Mouse (Mus musculus): Measurements from ENCODE around the gene Cct7. TPM values are rescaled to one million over a fixed set of nuclear protein-coding genes. Genes with fewer than 3 reads are reported as not detected.

Cct7 gene
- polyA plus RNA-seq, 1 experiment from 2014 or later, result 672 TPM

DNA sequence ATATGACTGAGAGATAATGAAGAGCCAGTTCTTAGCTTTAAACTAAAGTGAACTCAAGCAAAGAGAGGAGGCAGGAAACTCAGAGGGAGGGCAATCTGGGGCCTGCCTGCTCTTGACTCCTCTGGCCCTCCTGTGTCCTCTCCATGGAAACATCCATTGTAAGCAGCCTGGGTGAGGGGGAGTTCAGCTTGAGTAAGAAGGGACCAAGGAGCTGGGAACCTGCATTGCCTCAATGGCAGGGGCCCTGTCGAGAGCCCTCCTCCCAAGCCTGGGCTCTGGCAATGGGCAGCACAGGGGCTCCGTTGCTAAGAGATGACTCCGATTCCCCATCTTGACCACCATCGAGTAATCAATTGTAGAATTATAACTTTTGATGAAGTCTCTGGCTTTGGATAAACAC is 37.2 kb downstream of the Cct7 start:
- Histone ChIP-seq H3K27me3 (ENCODE audit: control insufficient read depth, insufficient read depth, low read length) (peaks cover 30% of the 10 kb centered on the region), H3K9ac (ENCODE audit: low read length) (no peak overlapping the region), H3K9me3 (ENCODE audit: control insufficient read depth, low read length) (no peaks in the 10 kb centered on the region), H3K36me3 (ENCODE audit: control insufficient read depth, insufficient read depth, low read length) (no peaks in the 10 kb centered on the region), H3K4me1 (ENCODE audit: control insufficient read depth, insufficient read depth, low read length) (peaks cover 15% of the 10 kb centered on the region; the same call in 1 of the 2 replicates), H3K4me2 (no peak overlapping the region), H3K27ac (ENCODE audit: low read depth, low read length) (no peak overlapping the region; the same call in 1 of the 2 replicates), H3K4me3 (ENCODE audit: low read depth, low read length) (no peak overlapping the region)
- DNase-seq (ENCODE audit: low spot score, missing footprints), result no peak
- 30% methylated on average over 4 of the region's 4 CpGs for WGBS
- ATAC-seq (ENCODE audit: low FRiP score), result peak; percentile 52

DNA sequence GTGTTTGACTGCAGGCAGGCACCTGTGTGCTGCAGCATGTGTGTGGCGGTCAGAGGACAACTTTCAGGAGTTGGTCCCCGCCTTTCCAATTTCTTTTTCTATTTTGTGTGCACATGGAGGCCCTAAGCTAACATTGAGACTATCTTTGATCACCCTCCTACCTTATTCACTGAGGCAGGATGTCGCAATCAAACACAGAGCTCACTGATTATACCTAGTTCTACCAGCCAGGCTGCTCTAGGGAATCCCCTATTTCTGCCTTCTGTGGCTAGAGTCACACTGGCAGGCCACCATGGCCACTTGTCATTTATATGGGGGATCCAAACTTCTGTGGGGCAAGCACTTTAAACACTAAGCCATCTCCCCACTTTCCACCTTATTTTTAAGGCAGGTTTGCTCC is 38.4 kb downstream of the Cct7 start:
- no peak overlapping the region for H3K4me2 ChIP-seq
- H3K27me3 ChIP-seq (ENCODE audit: control insufficient read depth, insufficient read depth, low read length), result peaks cover 18% of the 10 kb centered on the region
- peaks cover 8% of the 10 kb centered on the region; the same call in 1 of the 2 replicates for H3K4me1 ChIP-seq (ENCODE audit: control insufficient read depth, insufficient read depth, low read length)
- DNase-seq (ENCODE audit: low spot score, missing footprints), result no peak
- H3K4me3 ChIP-seq (ENCODE audit: low read depth, low read length), result no peak overlapping the region
- no peak overlapping the region for H3K9ac ChIP-seq (ENCODE audit: low read length)
- no peak overlapping the region for H3K27ac ChIP-seq (ENCODE audit: low read depth, low read length)
- H3K36me3 ChIP-seq (ENCODE audit: control insufficient read depth, insufficient read depth, low read length), result no peaks in the 10 kb centered on the region
- H3K9me3 ChIP-seq (ENCODE audit: control insufficient read depth, low read length), result no peaks in the 10 kb centered on the region
- ATAC-seq (ENCODE audit: low FRiP score), result no peak
- WGBS, result 78% methylated on average over 3 of the region's 3 CpGs

DNA sequence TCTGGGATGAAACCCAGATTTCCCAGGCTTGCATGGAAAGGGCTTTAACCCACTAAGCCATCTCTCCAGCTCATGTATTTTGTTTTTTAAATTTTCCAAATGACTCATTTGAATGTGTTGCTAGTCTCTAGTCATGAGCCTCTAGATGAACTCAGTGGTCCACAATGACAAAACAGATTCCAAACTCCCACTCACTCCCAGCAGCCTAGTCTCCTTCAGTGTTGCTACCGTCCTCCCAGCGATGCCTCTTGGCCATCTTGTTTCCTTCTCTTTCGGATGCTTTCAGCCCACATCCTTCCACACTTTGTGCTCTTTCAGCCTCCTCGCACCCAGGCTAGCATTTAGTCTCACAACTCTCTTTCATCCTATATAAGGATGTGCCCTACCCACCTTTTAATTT is 38.9 kb downstream of the Cct7 start:
- DNase-seq (ENCODE audit: low spot score, missing footprints) (no peak), ATAC-seq (ENCODE audit: low FRiP score) (no peak)
- no peak overlapping the region for H3K9ac ChIP-seq (ENCODE audit: low read length)
- H3K36me3 ChIP-seq (ENCODE audit: control insufficient read depth, insufficient read depth, low read length), result no peaks in the 10 kb centered on the region
- peaks cover 12% of the 10 kb centered on the region for H3K27me3 ChIP-seq (ENCODE audit: control insufficient read depth, insufficient read depth, low read length)
- H3K4me1 ChIP-seq (ENCODE audit: control insufficient read depth, insufficient read depth, low read length), result peaks cover 8% of the 10 kb centered on the region; the same call in 1 of the 2 replicates
- 88% methylated on average over 4 of the region's 4 CpGs for WGBS
- no peak overlapping the region for H3K4me3 ChIP-seq (ENCODE audit: low read depth, low read length)
- no peaks in the 10 kb centered on the region for H3K9me3 ChIP-seq (ENCODE audit: control insufficient read depth, low read length)
- H3K4me2 ChIP-seq, result no peak overlapping the region
- H3K27ac ChIP-seq (ENCODE audit: low read depth, low read length), result no peak overlapping the region

DNA sequence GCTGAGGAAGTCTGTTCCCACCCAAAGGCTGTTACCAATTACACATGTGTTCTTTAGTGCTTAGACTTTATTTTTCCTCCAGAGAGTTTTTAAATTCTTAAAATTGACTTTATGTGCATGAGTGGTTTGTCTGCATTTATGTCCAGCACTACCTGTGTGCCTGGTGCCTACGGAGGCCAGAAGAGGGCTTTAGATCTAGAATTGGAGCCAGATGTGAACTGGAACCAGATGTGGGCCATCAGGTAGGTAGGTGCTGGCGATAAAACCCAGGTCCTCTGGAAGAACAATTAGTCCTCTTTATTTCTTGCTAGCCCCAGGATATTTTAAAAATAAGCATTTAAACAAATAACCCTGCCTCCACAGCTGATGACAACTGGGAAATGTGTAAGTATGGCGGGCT is 40.3 kb downstream of the Cct7 start:
- no peaks in the 10 kb centered on the region for H3K27me3 ChIP-seq (ENCODE audit: control insufficient read depth, insufficient read depth, low read length)
- ATAC-seq (ENCODE audit: low FRiP score) (no peak), DNase-seq (ENCODE audit: low spot score, missing footprints) (no peak)
- H3K4me2 ChIP-seq, result no peak overlapping the region
- no peaks in the 10 kb centered on the region for H3K9me3 ChIP-seq (ENCODE audit: control insufficient read depth, low read length)
- H3K4me1 ChIP-seq (ENCODE audit: control insufficient read depth, insufficient read depth, low read length), result peaks cover 8% of the 10 kb centered on the region; the same call in 1 of the 2 replicates
- 92% methylated on average over 3 of the region's 3 CpGs for WGBS
- no peak overlapping the region for H3K27ac ChIP-seq (ENCODE audit: low read depth, low read length)
- no peak overlapping the region for H3K9ac ChIP-seq (ENCODE audit: low read length)
- no peak overlapping the region for H3K4me3 ChIP-seq (ENCODE audit: low read depth, low read length)
- no peaks in the 10 kb centered on the region for H3K36me3 ChIP-seq (ENCODE audit: control insufficient read depth, insufficient read depth, low read length)

DNA sequence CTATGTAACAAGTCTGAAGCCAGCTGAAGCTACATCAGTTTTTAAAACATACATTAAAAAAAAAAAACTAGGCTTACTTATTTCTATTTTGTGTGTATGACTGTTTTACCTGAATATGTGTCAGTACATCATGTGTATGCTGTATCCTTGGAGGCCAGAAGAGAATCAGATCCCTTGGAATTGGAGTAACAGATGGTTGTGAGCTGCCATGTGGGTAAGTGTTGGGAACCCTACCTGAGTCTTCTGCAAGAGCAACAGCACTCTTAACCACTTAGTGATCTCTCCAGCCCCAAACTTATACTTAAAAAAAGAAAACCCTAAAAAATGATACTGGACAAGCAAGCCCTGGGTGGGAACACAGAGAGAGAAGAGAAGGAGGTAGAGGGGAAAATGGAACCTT is 45.7 kb downstream of the Cct7 start:
- DNase-seq (ENCODE audit: low spot score, missing footprints) (no peak), ATAC-seq (ENCODE audit: low FRiP score) (no peak)
- no peak overlapping the region for H3K27ac ChIP-seq (ENCODE audit: low read depth, low read length)
- H3K4me1 ChIP-seq (ENCODE audit: control insufficient read depth, insufficient read depth, low read length), result peaks cover 7% of the 10 kb centered on the region
- no peaks in the 10 kb centered on the region for H3K36me3 ChIP-seq (ENCODE audit: control insufficient read depth, insufficient read depth, low read length)
- no peaks in the 10 kb centered on the region for H3K9me3 ChIP-seq (ENCODE audit: control insufficient read depth, low read length)
- H3K27me3 ChIP-seq (ENCODE audit: control insufficient read depth, insufficient read depth, low read length), result no peaks in the 10 kb centered on the region
- H3K4me3 ChIP-seq (ENCODE audit: low read depth, low read length), result no peak overlapping the region
- H3K4me2 ChIP-seq, result no peak overlapping the region
- no peak overlapping the region for H3K9ac ChIP-seq (ENCODE audit: low read length)

DNA sequence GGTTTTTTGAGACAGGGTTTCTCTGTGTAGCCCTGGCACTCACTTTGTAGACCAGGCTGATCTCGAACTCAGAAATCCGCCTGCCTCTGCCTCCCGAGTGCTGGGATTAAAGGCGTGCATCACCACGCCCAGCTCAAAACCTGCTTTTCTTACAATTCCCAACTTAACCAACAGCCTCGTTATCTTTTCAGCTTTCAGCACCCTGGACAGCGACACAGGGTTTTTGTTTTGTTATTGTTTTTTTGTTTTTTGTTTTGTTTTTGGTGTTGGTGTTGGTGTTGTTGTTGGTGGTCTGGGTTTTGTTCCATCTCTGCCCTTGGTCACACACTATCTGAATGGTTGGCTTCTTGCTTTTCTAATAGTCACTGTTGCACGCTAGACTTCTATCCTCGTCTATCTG is 46.8 kb downstream of the Cct7 start:
- WGBS, result 78% methylated on average over 9 of the region's 9 CpGs
- Histone ChIP-seq H3K27ac (ENCODE audit: low read depth, low read length) (no peak overlapping the region), H3K9me3 (ENCODE audit: control insufficient read depth, low read length) (no peaks in the 10 kb centered on the region), H3K4me1 (ENCODE audit: control insufficient read depth, insufficient read depth, low read length) (peaks cover 14% of the 10 kb centered on the region), H3K27me3 (ENCODE audit: control insufficient read depth, insufficient read depth, low read length) (peaks cover under 1% of the 10 kb centered on the region), H3K9ac (ENCODE audit: low read length) (no peak overlapping the region), H3K4me2 (no peak overlapping the region), H3K36me3 (ENCODE audit: control insufficient read depth, insufficient read depth, low read length) (no peaks in the 10 kb centered on the region), H3K4me3 (ENCODE audit: low read depth, low read length) (no peak overlapping the region)
- ATAC-seq (ENCODE audit: low FRiP score), result no peak
- DNase-seq (ENCODE audit: low spot score, missing footprints), result no peak

DNA sequence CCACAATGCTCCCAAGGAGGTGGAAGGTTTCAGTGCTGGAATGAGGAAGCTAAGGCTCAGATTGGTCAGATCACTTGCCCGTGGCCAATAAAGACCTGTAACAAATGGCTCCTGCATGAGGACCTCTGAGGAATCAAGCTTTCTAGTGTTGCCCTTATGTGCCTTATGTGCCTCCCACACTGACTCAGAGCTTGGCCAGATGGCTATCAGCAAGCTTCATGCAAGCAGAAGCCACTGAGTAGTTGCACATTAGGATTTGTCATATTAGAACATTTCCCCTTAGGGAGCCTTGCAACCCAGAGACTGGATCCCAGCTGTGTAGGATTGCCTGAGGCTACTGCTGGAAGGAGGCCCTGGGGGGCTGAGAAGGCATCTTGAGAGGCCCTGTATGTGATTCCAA is 49.1 kb downstream of the Cct7 start:
- H3K27ac ChIP-seq (ENCODE audit: low read depth, low read length), result no peak overlapping the region
- ATAC-seq (ENCODE audit: low FRiP score), result no peak
- H3K9ac ChIP-seq (ENCODE audit: low read length), result no peak overlapping the region
- DNase-seq (ENCODE audit: low spot score, missing footprints), result no peak
- no peaks in the 10 kb centered on the region for H3K36me3 ChIP-seq (ENCODE audit: control insufficient read depth, insufficient read depth, low read length)
- no peaks in the 10 kb centered on the region for H3K9me3 ChIP-seq (ENCODE audit: control insufficient read depth, low read length)
- H3K4me2 ChIP-seq, result no peak overlapping the region
- H3K4me3 ChIP-seq (ENCODE audit: low read depth, low read length), result no peak overlapping the region
- H3K4me1 ChIP-seq (ENCODE audit: control insufficient read depth, insufficient read depth, low read length), result peaks cover 16% of the 10 kb centered on the region
- peaks cover 9% of the 10 kb centered on the region for H3K27me3 ChIP-seq (ENCODE audit: control insufficient read depth, insufficient read depth, low read length)
- 82% methylated on average over 1 of the region's 1 CpGs for WGBS

DNA sequence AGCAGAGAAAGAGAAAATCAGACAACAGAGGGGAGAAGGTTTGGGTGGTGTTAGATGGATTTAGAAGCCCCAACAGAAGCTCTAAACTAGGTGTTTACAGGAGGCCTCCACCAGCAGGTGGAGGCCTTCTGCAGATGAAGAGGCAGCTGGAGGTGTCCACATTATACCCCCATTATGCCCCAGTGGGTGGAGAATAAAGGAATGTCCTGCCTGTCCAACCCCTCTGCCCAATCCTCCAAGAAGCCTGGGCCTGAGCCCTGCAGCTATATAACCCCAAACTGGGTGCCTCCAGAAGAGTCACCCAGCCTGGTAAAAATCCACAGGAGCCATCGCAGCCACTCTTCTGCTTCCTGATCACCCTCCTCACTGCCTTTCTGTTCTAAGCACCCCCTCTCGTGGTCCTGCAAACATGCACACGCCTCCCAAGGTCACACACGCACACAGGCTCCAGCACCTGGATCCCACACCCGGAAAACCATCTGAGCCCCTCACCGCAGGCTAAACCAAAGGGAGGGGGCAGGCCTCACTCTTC is 50.3 kb downstream of the Cct7 start:
- Histone ChIP-seq H3K9me3 (ENCODE audit: control insufficient read depth, low read length) (no peaks in the 10 kb centered on the region), H3K4me3 (ENCODE audit: low read depth, low read length) (peak overlapping the region; percentile 57), H3K4me2 (peak overlapping the region; percentile 54), H3K27ac (ENCODE audit: low read depth, low read length) (no peak overlapping the region), H3K9ac (ENCODE audit: low read length) (peak overlapping the region; percentile 72), H3K4me1 (ENCODE audit: control insufficient read depth, insufficient read depth, low read length) (peaks cover 16% of the 10 kb centered on the region), H3K36me3 (ENCODE audit: control insufficient read depth, insufficient read depth, low read length) (no peaks in the 10 kb centered on the region), H3K27me3 (ENCODE audit: control insufficient read depth, insufficient read depth, low read length) (peaks cover 9% of the 10 kb centered on the region)
- 8% methylated on average over 6 of the region's 6 CpGs for WGBS
- DNase-seq (ENCODE audit: low spot score, missing footprints) (no peak), ATAC-seq (ENCODE audit: low FRiP score) (no peak)

DNA sequence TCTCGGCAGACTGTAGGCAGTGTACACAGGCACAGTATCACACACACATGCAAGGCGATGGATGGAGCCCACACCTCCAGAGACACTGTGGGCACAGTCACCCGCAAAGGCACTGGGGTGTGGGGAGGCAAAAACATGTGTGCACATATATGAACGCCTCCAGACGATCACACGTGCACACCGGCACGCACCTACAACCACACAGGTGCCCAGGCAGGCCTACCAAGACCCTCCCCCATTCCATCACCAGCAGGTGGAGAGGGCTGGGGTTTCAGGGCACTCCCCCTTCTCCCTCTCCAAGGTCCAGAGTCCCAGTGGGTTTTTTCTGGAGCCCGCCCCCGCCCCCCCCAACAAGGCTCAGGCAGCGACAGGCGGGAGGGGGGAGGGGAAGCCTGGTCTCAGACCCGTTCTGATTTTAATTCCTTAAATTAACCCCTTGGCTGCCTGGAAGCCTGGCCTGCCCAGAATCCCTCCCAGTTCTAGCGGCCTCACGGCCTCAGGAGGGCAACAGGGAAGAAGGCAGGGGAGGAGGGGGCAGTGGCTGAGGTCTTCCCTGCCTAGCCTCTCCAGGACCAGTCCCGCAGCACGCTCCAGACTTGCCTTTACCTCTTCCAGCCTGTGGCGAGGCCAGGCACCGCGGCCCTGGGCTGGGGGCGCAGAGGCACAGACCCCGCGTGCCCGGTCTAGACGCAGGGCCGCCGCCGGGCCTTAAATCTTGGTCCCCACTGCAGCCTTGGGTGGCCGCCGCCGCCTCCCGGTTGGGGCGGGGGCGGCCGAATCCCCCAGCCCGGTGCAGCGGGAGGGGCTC is 51.0 kb downstream of the Cct7 start:
- peaks cover 9% of the 10 kb centered on the region for H3K27me3 ChIP-seq (ENCODE audit: control insufficient read depth, insufficient read depth, low read length)

More for the DNA sequence above, 51.0 kb downstream of the Cct7 start:
- WGBS, result 1% methylated on average over 31 of the region's 37 CpGs
- DNase-seq (ENCODE audit: low spot score, missing footprints) (peak; percentile 96), ATAC-seq (ENCODE audit: low FRiP score) (peak; percentile 88)
- H3K27ac ChIP-seq (ENCODE audit: low read depth, low read length), result no peak overlapping the region; the same call in 1 of the 2 replicates
- no peaks in the 10 kb centered on the region for H3K9me3 ChIP-seq (ENCODE audit: control insufficient read depth, low read length)
- H3K4me1 ChIP-seq (ENCODE audit: control insufficient read depth, insufficient read depth, low read length), result peaks cover 16% of the 10 kb centered on the region
- peak overlapping the region; percentile 72 for H3K9ac ChIP-seq (ENCODE audit: low read length)
- H3K4me2 ChIP-seq, result peak overlapping the region; percentile 54
- H3K36me3 ChIP-seq (ENCODE audit: control insufficient read depth, insufficient read depth, low read length), result no peaks in the 10 kb centered on the region
- peak overlapping the region; percentile 57 for H3K4me3 ChIP-seq (ENCODE audit: low read depth, low read length)

All from midbrain, embryonic 11.5 days (tissue).